Mouse (Mus musculus) heart, embryonic 11.5 days (tissue): ENCODE results near the gene Flad1. TPM values are rescaled to one million over a fixed set of nuclear protein-coding genes. Genes with fewer than 3 reads are reported as not detected.

Experiments
- ATAC-seq: fragments of 200-750 bp; cut with Nextera tagmentation; replicated peaks from 2 replicates; pipeline ENCODE4 v1.8.0; 2017; ENCODE audit warnings: moderate library complexity; ENCODE audit not compliant: insufficient number of reproducible peaks, low FRiP score, low TSS enrichment
- H3K27ac ChIP-seq: fragments of 300-500 bp; sonication (generic); 2 replicates; pipeline ENCODE4 v1.5.1; 2014; ENCODE audit warnings: mild to moderate bottlenecking, low read depth, low read length
- H3K27me3 ChIP-seq: fragments of 300-500 bp; sonication (generic); 2 replicates; pipeline ENCODE4 v1.6.1; 2014; ENCODE audit warnings: mild to moderate bottlenecking, low read length, mixed read lengths; ENCODE audit not compliant: control insufficient read depth, insufficient read depth
- H3K36me3 ChIP-seq: fragments of 300-500 bp; sonication (generic); 2 replicates; pipeline ENCODE4 v1.6.1; 2014; ENCODE audit warnings: mild to moderate bottlenecking, low read length, moderate library complexity, mixed read lengths; ENCODE audit not compliant: control insufficient read depth, insufficient read depth
- H3K4me1 ChIP-seq: fragments of 300-500 bp; sonication (generic); 2 replicates; pipeline ENCODE4 v1.6.1; 2014; ENCODE audit warnings: low read length; ENCODE audit not compliant: control insufficient read depth, insufficient read depth
- H3K4me2 ChIP-seq: fragments of 300-500 bp; sonication (generic); 2 replicates; pipeline ENCODE4 v1.6.1; 2014; ENCODE audit warnings: mild to moderate bottlenecking, moderate library complexity
- H3K4me3 ChIP-seq: fragments of 300-500 bp; sonication (generic); 2 replicates; pipeline ENCODE4 v1.5.1; 2014; ENCODE audit warnings: low read depth, low read length
- H3K9ac ChIP-seq: fragments of 300-500 bp; sonication (generic); 2 replicates; pipeline ENCODE4 v1.6.1; 2014; ENCODE audit warnings: mild to moderate bottlenecking, low read depth, low read length, moderate library complexity
- H3K9me3 ChIP-seq: fragments of 300-500 bp; sonication (generic); replicated peaks from 2 replicates; pipeline ENCODE4 v1.6.1; 2016; ENCODE audit warnings: low read length; ENCODE audit not compliant: control insufficient read depth
- WGBS: fragments of 180-500 bp; shearing (Covaris S2); extraction: QIAGEN DNeasy Blood & Tissue Kit; methylation state at CpG from one replicate; pipeline ENCODE4 v1.1.7; 2014; ENCODE audit not compliant: insufficient replicate concordance; 5-methylcytosine and 5-hydroxymethylcytosine counted together
- polyA plus RNA-seq: library from polyadenylated mRNA; unstranded; fragments of >200 nt; fragmentation: Nextera tagmentation; extraction: Ambion mirVana; gene quantifications from 2 replicates; pipeline ENCODE4 v1.2.1, GENCODE M21; 2014

Gene Flad1
- 33.7 and 34.2 TPM in 2 replicates for polyA plus RNA-seq

DNA sequence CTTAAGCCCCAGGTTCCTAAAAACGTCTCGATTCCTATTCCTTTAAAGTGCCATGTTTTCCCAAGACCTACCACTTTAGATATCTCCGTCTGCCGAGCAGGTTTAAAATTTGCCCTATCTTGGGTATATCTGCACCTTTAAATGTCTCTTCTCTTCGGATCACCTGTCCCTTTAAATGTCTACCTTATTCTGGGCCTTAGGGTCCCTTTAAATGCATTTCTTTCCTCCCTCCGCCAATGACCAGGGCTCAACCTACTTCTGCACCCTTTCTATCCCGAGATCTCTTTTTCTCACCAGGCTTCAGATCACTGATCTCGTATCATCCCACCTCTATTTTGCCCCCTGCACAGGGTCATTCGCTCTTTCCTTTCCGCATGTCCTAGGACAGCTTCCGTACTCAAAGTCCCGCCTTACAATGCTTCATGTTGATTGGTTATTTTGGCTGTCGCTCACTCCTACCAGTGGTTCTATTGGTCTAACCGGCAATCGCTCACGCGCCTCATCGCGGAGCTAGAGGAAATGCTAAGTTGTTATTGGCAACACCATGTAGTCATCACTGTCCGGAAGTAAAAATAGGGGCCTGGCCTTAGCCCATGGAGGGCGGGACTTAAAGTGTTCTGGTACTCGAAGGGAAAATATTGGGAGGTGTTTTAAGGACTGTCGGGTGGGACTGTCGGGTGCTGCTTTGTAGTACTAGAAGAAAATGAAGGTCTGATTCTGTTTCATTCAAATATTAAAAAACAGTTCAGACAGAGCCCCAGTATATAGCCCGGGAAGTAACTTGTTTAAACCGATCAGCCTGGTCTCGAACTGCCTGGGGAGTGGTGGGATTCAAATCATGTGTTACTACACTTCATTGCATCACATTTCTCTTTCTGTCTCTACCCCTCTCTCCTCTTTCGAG lies at the start of gene Flad1:
Gene Flad1, minus strand, starts transcription at position 381 of the 904 bp plus-strand sequence.
- Histone ChIP-seq H3K27me3 (no peaks in the 10 kb centered on the region), H3K27ac (peak within 1 kb of the TSS; percentile 6; the same call in 1 of the 2 replicates), H3K36me3 (peaks cover 22% of the 10 kb centered on the region), H3K4me1 (peaks cover 6% of the 10 kb centered on the region), H3K4me2 (peak within 1 kb of the TSS; percentile 67), H3K4me3 (peak within 1 kb of the TSS; percentile 67), H3K9ac (peak within 1 kb of the TSS; percentile 77), H3K9me3 (no peaks in the 10 kb centered on the region)
- ATAC-seq = peak; percentile 98
- WGBS = 6% methylated on average over 28 of the region's 28 CpGs

DNA sequence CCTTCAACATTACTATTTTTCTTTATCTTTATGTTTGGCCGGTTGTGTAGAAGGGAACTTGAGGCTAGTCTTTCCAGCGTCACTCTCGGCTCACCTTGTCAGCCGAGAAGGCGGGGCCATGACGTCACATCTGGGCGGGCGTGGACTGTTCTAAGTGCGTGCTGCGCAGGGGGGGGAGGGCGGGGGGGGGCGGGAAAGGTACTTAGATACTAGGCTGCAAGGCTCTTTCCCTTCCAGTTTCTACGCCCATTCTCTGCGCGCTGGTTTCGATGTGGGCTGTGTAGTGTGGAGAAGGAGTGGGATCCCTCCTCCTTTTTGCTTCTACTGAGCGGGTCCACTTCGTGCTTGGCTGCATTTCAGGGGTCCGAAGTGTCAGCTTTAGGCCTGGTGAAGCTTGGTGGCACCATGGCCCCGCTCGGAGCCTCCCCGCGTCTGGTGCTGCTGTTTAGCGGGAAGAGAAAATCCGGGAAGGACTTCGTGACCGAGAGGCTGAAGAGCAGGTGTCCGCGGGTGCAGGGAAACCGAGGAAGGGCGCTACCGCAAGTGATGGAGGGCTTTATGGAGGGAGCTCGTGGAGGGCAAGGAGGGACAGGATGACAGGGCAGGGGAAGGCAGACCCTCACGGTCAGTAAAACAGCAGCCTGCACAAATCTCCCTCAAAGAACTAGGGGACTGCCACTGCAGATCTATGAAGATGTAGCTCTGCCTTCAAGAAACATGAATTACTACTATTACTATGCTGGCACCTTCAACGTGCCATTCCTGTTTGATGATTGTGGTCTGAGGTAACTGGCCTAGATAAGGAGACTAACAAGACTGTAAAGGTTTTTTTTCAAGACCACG lies 47.5 kb upstream of the Flad1 start:
- no peaks in the 10 kb centered on the region for H3K27me3 ChIP-seq
- H3K9ac ChIP-seq = peak overlapping the region; percentile 87
- peak overlapping the region; percentile 60 for H3K4me3 ChIP-seq
- H3K9me3 ChIP-seq = no peaks in the 10 kb centered on the region
- ATAC-seq = peak; percentile 87
- WGBS = 1% methylated on average over 35 of the region's 36 CpGs
- no peaks in the 10 kb centered on the region for H3K36me3 ChIP-seq
- H3K4me1 ChIP-seq = peaks cover 14% of the 10 kb centered on the region
- H3K4me2 ChIP-seq = peak overlapping the region; percentile 88
- peak overlapping the region; percentile 85 for H3K27ac ChIP-seq

DNA sequence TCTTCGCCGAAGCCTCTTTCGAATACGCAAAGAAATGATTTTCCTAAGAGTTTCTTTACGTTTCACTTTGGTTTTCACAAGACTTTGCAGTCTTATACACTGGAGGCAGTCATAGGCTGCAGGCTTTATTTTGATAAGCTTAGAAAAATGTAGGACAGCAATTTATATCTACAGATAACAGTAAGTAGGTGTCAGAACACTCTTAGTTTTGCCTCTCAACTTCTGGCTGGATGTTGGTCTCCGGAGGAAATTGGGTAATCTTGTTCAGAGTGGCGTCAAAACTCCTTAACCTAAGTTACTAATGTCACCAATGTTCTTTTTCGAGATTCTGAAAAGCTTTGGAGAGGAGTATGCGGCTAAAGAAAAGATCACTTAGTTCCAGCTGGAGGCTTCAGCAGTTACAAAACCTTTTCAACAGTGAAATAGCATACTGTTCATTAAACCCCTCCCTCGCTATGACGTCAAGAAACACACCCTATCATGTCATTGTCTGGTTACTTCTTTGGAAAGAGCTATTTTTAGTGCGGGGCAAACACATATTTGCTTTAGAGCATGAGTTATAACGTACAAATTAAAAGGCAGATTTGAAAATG lies 46.8 kb upstream of the Flad1 start:
- Histone ChIP-seq H3K4me2 (peak overlapping the region; percentile 88), H3K4me1 (peaks cover 14% of the 10 kb centered on the region), H3K36me3 (no peaks in the 10 kb centered on the region), H3K9me3 (no peaks in the 10 kb centered on the region), H3K27me3 (no peaks in the 10 kb centered on the region), H3K4me3 (peak overlapping the region; percentile 60), H3K27ac (peak overlapping the region; percentile 85), H3K9ac (peak overlapping the region; percentile 87; the same call in 1 of the 2 replicates)
- WGBS = 42% methylated on average over 13 of the region's 13 CpGs
- 0 out of 2 replicates have a peak, but pooled peaks have one; percentile 49 for ATAC-seq

DNA sequence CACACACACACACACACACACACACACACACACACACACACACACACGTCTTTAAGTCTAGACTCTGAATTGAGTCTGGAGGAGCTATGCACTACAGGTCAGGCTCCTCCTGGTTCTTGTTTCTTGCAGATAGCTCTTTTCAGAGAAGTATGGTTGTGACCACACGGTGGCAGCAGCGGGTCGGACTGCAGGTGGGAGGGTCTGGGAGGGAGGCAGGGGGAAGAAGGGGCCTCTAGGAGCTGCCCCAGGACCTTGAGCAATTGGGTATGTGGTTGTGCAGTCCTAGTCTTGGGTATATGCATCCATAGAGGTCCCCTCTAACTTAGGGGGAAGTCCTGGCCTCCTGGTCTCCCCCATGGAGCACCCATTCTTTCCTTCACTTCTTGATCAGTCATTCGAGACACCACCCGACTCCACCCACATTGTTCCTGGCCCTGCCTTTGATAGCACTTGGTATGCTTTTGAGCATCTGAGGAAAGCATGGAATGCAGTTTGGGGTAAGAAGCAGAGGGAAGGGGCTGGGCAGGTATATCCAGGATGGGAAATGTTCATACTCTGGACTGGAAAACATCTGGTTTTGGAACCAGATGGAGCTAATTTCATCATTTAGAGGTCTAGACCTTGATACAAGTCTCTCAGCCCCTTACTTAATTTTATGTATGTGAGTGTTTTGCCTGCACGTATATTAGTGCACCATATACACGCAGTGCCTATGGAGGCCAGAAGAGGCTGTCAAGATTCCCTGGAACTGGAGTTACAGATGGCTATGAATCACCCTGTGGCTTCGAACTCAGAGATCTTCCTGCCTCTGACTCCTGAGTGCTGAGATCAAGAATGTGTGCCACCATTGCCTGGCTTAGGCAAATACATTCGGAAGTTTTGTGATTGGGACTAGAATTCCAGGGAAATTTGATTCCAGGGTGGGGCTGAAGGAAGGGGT lies 45.3 kb upstream of the Flad1 start:
- Histone ChIP-seq H3K4me3 (no peak overlapping the region), H3K27ac (no peak overlapping the region), H3K9ac (no peak overlapping the region), H3K36me3 (no peaks in the 10 kb centered on the region), H3K4me1 (peaks cover 17% of the 10 kb centered on the region), H3K4me2 (0 out of 2 replicates have a peak overlapping the region, but pooled peaks have one; percentile 16), H3K27me3 (no peaks in the 10 kb centered on the region), H3K9me3 (no peaks in the 10 kb centered on the region)
- WGBS = 39% methylated on average over 10 of the region's 10 CpGs
- no peak for ATAC-seq

GRCm38 (mm10) chr3:89455786-89456285 lies 44.2 kb upstream of the Flad1 start:
- Histone ChIP-seq H3K9me3 (no peaks in the 10 kb centered on the region), H3K4me2 (no peak overlapping the region), H3K27ac (no peak overlapping the region), H3K27me3 (no peaks in the 10 kb centered on the region), H3K9ac (no peak overlapping the region), H3K4me3 (no peak overlapping the region), H3K4me1 (peaks cover 29% of the 10 kb centered on the region), H3K36me3 (no peaks in the 10 kb centered on the region)
- no peak for ATAC-seq
- 25% methylated on average over 1 of the region's 1 CpGs for WGBS

- Histone ChIP-seq H3K27me3 (no peaks in the 10 kb centered on the region), H3K4me1 (peaks cover 27% of the 10 kb centered on the region), H3K4me2 (no peak within 1 kb of the TSS), H3K9me3 (no peaks in the 10 kb centered on the region), H3K27ac (no peak within 1 kb of the TSS), H3K4me3 (no peak within 1 kb of the TSS), H3K36me3 (no peaks in the 10 kb centered on the region), H3K9ac (no peak within 1 kb of the TSS)
- ATAC-seq = no peak
- 54% methylated on average over 10 of the region's 10 CpGs for WGBS
These were observed 42.9 kb upstream of the Flad1 start, which contains the start of gene Pmvk for GRCm38 (mm10) chr3:89454401-89455177. TSS of gene Pmvk (plus strand) at chr3:89454541.

DNA sequence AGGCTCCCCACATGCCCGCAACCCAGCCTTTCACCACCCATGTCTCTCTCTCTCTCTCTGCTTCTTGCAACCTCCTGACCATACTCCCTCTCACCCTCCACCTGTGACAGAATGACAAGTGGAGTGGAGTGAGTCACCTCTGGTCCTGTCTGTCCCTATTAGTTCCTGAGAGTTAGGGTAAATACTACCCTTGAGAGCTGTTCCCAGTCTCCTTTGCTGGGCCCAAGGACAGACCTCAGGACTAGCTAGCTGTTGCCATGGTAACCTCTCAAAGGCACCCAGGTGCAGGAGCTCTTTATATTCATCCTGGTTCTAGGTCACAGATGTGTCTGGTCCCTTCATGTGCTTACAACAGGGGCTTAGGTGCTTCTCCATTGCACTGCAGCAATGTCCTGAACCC lies 40.2 kb upstream of the Flad1 start:
- H3K4me1 ChIP-seq = peaks cover 35% of the 10 kb centered on the region
- H3K4me3 ChIP-seq = no peak overlapping the region
- no peak overlapping the region for H3K4me2 ChIP-seq
- no peaks in the 10 kb centered on the region; the same call in 1 of the 2 replicates for H3K36me3 ChIP-seq
- no peak overlapping the region for H3K9ac ChIP-seq
- WGBS = 40% methylated on average over 1 of the region's 1 CpGs
- 0 out of 2 replicates have a peak overlapping the region, but pooled peaks have one; percentile 29 for H3K27ac ChIP-seq
- H3K27me3 ChIP-seq = no peaks in the 10 kb centered on the region
- no peaks in the 10 kb centered on the region for H3K9me3 ChIP-seq
- ATAC-seq = no peak
